Mouse (Mus musculus) erythroblast, embryonic 14.5 days (primary cell): ENCODE measurements around the gene Ccdc124.

Experiments
- GATA1 ChIP-seq: IDR thresholded peaks from 2 replicates; pipeline ENCODE4 v1.6.1; 2012; ENCODE audit warnings: low read length, inconsistent platforms, mixed read lengths
- TAL1 ChIP-seq: IDR thresholded peaks from 3 replicates; pipeline ENCODE4 v1.6.1; 2012; ENCODE audit warnings: low read length, inconsistent platforms, mixed read lengths

DNA sequence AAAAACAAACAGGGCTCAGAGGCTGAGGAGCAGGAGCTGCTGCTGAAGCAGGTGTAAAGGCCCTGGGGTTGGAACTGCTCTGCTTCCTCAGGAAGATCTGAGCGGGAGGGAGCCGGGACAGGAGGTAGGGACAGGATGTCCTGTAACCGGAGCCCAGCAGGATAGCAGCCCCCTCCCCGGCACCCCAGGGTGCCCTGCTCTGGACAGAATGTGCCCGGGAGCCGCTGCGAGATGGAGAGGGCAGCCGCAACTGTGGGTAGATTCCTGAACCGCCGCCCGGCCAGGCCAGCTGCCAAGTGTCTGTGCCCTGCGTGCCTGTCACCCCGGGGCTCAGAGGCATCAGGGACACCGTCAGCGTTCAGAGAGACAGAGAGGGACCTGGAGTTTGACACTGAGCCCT is 40.2 kb downstream of the Ccdc124 start:
- TF ChIP-seq TAL1 (no peak), GATA1 (no peak)
